Mouse (Mus musculus): Measurements from ENCODE around the gene Krt16. TPM values are rescaled to one million over a fixed set of nuclear protein-coding genes. Genes with fewer than 3 reads are reported as not detected.
"Not testable (repeated sequence)": the region's sequence is repeated elsewhere in the genome, so short reads cannot be mapped to it uniquely, and the experiment has no call there.

The Krt16 gene
- total RNA-seq, 1 experiment from 2014 or later = not detected

- no peak for ATAC-seq (ENCODE audit: extremely low read depth, insufficient number of reproducible peaks, low FRiP score, poor library complexity, severe bottlenecking)
Observed at GRCm38 (mm10) chr11:100260514-100261234, 12.0 kb upstream of the Krt16 start, which contains the start of gene Krt17. TSS of gene Krt17 (minus strand) at chr11:100261029.

DNA sequence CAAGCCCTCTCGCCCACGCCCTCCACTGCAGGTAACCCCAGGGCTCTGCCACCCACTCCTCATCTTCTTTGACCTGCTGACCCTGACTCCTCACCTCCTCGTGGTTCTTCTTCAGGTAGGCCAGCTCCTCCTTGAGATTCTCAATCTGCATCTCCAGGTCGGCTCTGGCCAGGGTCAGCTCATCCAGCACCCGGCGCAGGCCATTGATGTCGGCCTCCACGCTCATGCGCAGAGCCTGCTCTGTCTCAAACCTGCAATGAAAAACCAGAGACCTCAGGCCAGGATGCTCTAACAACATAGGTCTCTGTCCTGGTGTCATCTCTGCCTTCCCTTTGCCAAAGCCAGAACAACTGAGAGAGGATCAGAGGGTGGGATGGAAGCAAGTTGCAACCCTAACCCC, 10.4 kb upstream of the Krt16 start:
- no peak for ATAC-seq (ENCODE audit: extremely low read depth, insufficient number of reproducible peaks, low FRiP score, poor library complexity, severe bottlenecking)

DNA sequence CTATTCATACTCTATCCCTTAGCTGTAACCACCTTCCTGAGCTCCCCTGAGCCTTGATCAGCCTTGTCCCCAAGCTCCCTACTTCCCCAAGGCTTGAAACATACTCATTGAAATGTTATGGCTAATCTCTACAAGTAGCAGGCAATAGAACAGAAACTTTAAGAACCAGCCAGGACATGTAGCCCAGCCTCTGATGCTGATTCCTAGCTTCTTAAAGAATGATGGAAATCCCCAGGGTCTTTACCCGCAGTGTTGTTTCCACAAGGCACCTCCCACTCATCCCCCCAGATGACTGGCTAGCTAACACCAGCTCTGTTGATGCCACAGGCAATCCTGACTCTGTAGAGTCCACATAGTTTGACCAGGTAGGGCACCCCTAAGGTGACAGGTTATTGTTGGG, 9.3 kb upstream of the Krt16 start:
- ATAC-seq (ENCODE audit: extremely low read depth, insufficient number of reproducible peaks, low FRiP score, poor library complexity, severe bottlenecking) = no peak

GRCm38 (mm10) chr11:100255514-100255913, 6.8 kb upstream of the Krt16 start:
- no peak for ATAC-seq (ENCODE audit: extremely low read depth, insufficient number of reproducible peaks, low FRiP score, poor library complexity, severe bottlenecking)

DNA sequence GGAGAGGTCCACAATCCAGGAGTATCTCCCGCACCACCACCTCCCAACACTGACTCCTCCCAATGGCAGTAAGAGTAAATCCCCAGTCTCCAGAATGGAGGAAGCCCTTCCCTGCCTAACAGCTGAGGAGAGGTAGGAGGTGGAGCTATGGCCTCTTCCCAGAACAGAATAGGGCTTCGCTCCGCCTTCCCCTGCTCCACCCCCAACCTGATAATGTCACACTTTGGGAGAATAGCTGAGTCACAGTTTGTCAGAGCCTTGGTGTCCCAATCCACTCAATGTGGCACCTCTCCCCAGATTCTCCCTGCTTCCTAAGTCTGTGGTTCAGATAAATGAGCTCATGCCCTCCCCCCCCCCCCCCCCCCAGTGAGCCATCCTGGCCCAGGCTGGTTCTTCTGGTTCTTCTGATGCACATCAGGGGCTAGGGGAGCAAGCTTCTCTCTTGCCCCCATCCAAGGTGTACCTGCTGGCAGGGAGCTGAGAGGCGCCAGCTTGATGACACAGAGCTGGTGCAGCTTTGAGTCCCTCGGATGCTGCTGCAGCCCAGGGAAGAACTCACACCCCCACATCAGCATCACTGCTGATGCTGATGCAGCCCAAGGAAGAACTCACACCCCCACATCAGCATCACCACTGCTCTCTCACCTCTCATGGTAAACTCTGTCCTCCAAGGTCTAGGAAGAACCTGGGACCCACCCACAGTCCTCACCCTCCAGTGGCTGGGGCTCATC, 5.8 kb upstream of the Krt16 start:
- no peak for ATAC-seq (ENCODE audit: extremely low read depth, insufficient number of reproducible peaks, low FRiP score, poor library complexity, severe bottlenecking)

- not testable (repeated sequence) for ATAC-seq (ENCODE audit: extremely low read depth, insufficient number of reproducible peaks, low FRiP score, poor library complexity, severe bottlenecking)
Observed at GRCm38 (mm10) chr11:100246471-100246870, 2.2 kb downstream of the Krt16 start.

DNA sequence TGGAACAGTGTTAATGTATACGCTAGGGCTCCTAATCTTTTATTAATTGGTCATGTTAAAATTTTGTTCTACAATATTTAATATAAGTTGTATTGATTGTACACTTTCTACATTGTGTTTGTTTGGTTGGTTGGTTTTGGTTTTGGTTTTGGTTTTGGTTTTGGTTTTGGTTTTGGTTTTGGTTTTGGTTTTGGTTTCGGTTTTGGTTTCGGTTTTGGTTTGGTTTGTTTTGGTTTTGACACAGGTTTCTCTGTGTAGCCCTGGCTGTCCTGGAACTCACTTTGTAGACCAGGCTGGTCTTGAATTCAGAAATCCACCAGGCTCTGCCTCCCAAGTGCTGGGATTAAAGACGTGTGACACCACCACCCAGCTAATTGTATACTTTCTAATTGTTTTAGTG, 8.4 kb downstream of the Krt16 start:
- ATAC-seq (ENCODE audit: extremely low read depth, insufficient number of reproducible peaks, low FRiP score, poor library complexity, severe bottlenecking) = not testable (repeated sequence)

GRCm38 (mm10) chr11:100221741-100222140, 27.0 kb downstream of the Krt16 start:
- ATAC-seq (ENCODE audit: extremely low read depth, insufficient number of reproducible peaks, low FRiP score, poor library complexity, severe bottlenecking) = no peak

- no peak for ATAC-seq (ENCODE audit: extremely low read depth, insufficient number of reproducible peaks, low FRiP score, poor library complexity, severe bottlenecking)
Observed at GRCm38 (mm10) chr11:100219304-100219703, 29.4 kb downstream of the Krt16 start.

- no peak for ATAC-seq (ENCODE audit: extremely low read depth, insufficient number of reproducible peaks, low FRiP score, poor library complexity, severe bottlenecking)
Observed at GRCm38 (mm10) chr11:100208542-100208941, 40.2 kb downstream of the Krt16 start.

DNA sequence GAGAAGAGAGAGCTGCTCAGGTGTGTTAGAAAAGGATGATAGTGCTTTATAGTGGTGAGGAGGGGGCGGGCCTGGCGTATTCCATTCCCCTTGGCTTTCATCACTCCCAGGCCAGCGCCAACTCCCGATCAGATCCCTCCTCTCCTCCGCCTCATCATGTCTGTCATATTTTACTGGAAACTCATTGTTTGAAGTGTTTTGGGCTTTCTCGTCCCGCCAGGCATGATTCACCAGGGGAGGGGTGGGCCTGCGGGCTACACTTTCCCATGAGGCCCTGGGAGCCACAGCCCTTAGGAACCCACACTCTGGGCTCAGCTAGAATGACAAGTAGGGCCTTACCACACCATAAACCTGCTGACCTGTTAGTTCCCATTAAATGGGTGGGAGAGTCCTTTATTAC, 41.2 kb downstream of the Krt16 start, which contains the start of gene Krt14:
Gene Krt14 (minus strand): TSS at position 51 of the 400 bp plus-strand sequence.
- no peak for ATAC-seq (ENCODE audit: extremely low read depth, insufficient number of reproducible peaks, low FRiP score, poor library complexity, severe bottlenecking)

- no peak for ATAC-seq (ENCODE audit: extremely low read depth, insufficient number of reproducible peaks, low FRiP score, poor library complexity, severe bottlenecking)
Observed at GRCm38 (mm10) chr11:100203448-100203847, 45.3 kb downstream of the Krt16 start.

- ATAC-seq (ENCODE audit: extremely low read depth, insufficient number of reproducible peaks, low FRiP score, poor library complexity, severe bottlenecking) = no peak
Observed at GRCm38 (mm10) chr11:100202906-100203305, 45.8 kb downstream of the Krt16 start.

- ATAC-seq (ENCODE audit: extremely low read depth, insufficient number of reproducible peaks, low FRiP score, poor library complexity, severe bottlenecking) = no peak
Observed at GRCm38 (mm10) chr11:100200104-100200820, 48.4 kb downstream of the Krt16 start.

DNA sequence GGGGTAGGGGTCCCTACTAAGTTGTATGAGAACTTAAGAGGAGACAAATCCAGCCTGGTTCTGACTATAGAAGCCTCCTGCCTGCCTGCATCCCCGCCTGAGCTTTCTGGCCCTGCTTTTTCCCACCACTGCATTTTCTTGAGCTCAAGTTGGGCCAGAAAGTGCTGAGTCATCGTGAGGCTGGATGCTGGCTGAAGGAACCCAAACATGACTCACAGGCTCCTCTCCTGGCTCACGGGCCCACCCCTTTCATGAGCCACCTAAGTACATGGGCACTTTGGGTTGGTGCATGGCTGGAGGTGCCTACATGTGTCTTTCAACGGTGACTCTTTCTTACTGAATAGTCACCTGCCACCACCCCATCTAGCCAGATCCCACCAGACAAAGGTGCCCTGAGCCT, 50.0 kb downstream of the Krt16 start:
- no peak for ATAC-seq (ENCODE audit: extremely low read depth, insufficient number of reproducible peaks, low FRiP score, poor library complexity, severe bottlenecking)

Other genes starting within 250 kb of the Krt16 start
- gene Krt33a, start 232.7 kb downstream of the Krt16 start, total RNA-seq (2017) = not detected in 2 replicates
- gene Krt33b, start 219.0 kb downstream of the Krt16 start, total RNA-seq (2017) = not detected in 2 replicates
- gene Krt34, start 207.3 kb downstream of the Krt16 start, total RNA-seq (2017) = not detected in 2 replicates
- gene Krt31, start 198.4 kb downstream of the Krt16 start, total RNA-seq (2017) = not detected in 2 replicates
- gene Krt32, start 160.7 kb downstream of the Krt16 start, total RNA-seq (2017) = not detected in 2 replicates
- not detected in 2 replicates for gene Krt35, start 152.7 kb downstream of the Krt16 start, total RNA-seq (2017)
- not detected in 2 replicates for gene Krt36, start 143.3 kb downstream of the Krt16 start, total RNA-seq (2017)
- 15.4 and 23.3 TPM in 2 replicates for gene Krt13, start 127.3 kb downstream of the Krt16 start, total RNA-seq (2017)
- 1.4 and 2.3 TPM in 2 replicates for gene Krt15, start 113.0 kb downstream of the Krt16 start, total RNA-seq (2017)
- 0.74 and 4.9 TPM in 2 replicates for gene Krt19, start 100.2 kb downstream of the Krt16 start, total RNA-seq (2017)
- gene Krt9, start 55.7 kb downstream of the Krt16 start, total RNA-seq (2017) = not detected in 2 replicates
- gene Krt14, start 41.4 kb downstream of the Krt16 start, total RNA-seq (2017) = not detected in 2 replicates
- gene Krt17, start 12.1 kb upstream of the Krt16 start, total RNA-seq (2017) = not detected in 2 replicates
- gene Krt42, start 21.0 kb upstream of the Krt16 start, total RNA-seq (2017) = not detected in 2 replicates
- gene Eif1, start 71.0 kb upstream of the Krt16 start, total RNA-seq (2017) = 734 and 752 TPM in 2 replicates
- not detected in 2 replicates for gene Gast, start 85.5 kb upstream of the Krt16 start, total RNA-seq (2017)
- 0.70 and 0.74 TPM in 2 replicates for gene Hap1, start 107.2 kb upstream of the Krt16 start, total RNA-seq (2017)
- gene Jup, start 148.9 kb upstream of the Krt16 start, total RNA-seq (2017) = 2.0 and 3.0 TPM in 2 replicates
- not detected in 2 replicates for gene P3h4, start 165.9 kb upstream of the Krt16 start, total RNA-seq (2017)
- gene Fkbp10, start 166.8 kb upstream of the Krt16 start, total RNA-seq (2017) = not detected in 2 replicates
- gene Nt5c3b, start 192.9 kb upstream of the Krt16 start, total RNA-seq (2017) = 20.9 and 30.9 TPM in 2 replicates
- gene Klhl10, start 193.0 kb upstream of the Krt16 start, total RNA-seq (2017) = 1.0 TPM in 1 of 2 replicates, not detected in the other
- 16.7 and 21.9 TPM in 2 replicates for gene Klhl11, start 223.8 kb upstream of the Krt16 start, total RNA-seq (2017)

All from neutrophil, adult 5-6 weeks (primary cell).